Mouse (Mus musculus): ENCODE results near the gene Cfap126.

DNA sequence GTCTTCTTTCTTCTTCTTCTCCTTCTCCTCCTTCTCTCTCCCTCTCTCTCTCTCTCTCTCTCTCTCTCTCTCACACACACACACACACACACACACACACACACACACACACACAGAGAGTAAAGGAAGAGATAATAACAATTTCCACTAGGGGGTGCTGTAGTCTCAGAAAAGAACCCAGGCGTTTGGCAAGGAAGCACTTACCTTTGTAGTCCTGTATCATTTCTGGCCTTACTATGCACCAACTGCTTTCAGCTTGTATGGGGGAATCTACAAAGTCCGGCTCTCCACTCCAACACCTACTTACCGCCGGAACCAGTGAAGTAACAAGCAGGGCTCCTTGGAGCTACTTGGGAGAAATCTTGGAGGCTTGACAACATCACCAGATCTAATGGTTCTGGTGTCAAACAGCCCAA is 4.6 kb downstream of the Cfap126 start:
- TF ChIP-seq POLR2A (IDR thresholded peaks at IDR 0.05; ENCODE audit: control insufficient read depth, extremely low read depth, insufficient read depth, low read length, poor library complexity), result no peak
- no peak for TF ChIP-seq CTCF (IDR thresholded peaks at IDR 0.05; ENCODE audit: borderline replicate concordance, control insufficient read depth, extremely low read depth, insufficient read depth, low read length, poor library complexity)
